Comparison of ENCODE assay signal across 7 mouse cellular contexts in genomic region chr2:25167919-25168664, GRCm38 (mm10). TPM values are rescaled to one million over a fixed set of nuclear protein-coding genes. Genes with fewer than 3 reads are reported as not detected.
A peak's percentile ranks its signal among the peaks of the same experiment; 100 is the strongest.
DNase-seq lines count a peak whose midpoint lies in the region; ATAC-seq and TF ChIP-seq lines count a peak whose summit lies in the region.

No protein-coding gene starts in this region.

- TF ChIP-seq POLR2A in MEL (IDR thresholded peaks at IDR 0.05; ENCODE audit: control insufficient read depth in 1 of 2, insufficient read depth in 1 of 2, low read depth in 1 of 2, low read length in 2 of 2, poor library complexity in 1 of 2), result peak in 1 of 2 experiments; percentile 48; a peak in 1 of 4 replicates
- no peak for TF ChIP-seq POLR2A in liver, adult 2 months (IDR thresholded peaks at IDR 0.05; ENCODE audit: extremely low read depth, insufficient read depth, low read length)
- no peak for TF ChIP-seq POLR2A in thymus, adult 2 months (IDR thresholded peaks at IDR 0.05; ENCODE audit: control insufficient read depth, extremely low read depth, insufficient read depth, low read length, poor library complexity)

- no peak overlapping the region; the same call in 1 of the 2 replicates for H3K27ac ChIP-seq in MEL (ENCODE audit: control insufficient read depth, low read depth, low read length)
- peak overlapping the region; percentile 85 for H3K27ac ChIP-seq in hindbrain, embryonic 12.5 days
- H3K27ac ChIP-seq in liver, adult 2 months (replicated peaks; ENCODE audit: insufficient read depth, low read depth, low read length), result no peak overlapping the region
- H3K27ac ChIP-seq in midbrain, embryonic 15.5 days, result peak overlapping the region; percentile 36
- H3K27ac ChIP-seq in thymus, adult 2 months (ENCODE audit: control insufficient read depth, insufficient read depth, low read length), result no peak overlapping the region

- ATAC-seq in CD4-positive, CD25-positive, alpha-beta regulatory T cell, adult 4 months, result peak; percentile 23
- peak; percentile 56 for ATAC-seq in erythroid progenitor cell, adult 5-6 weeks (replicated peaks; ENCODE audit: low FRiP score, poor library complexity, severe bottlenecking)
- ATAC-seq in hindbrain, embryonic 12.5 days (ENCODE audit: low FRiP score), result peak; percentile 79
- ATAC-seq in midbrain, embryonic 15.5 days (replicated peaks), result peak; percentile 76

- TF ChIP-seq RAD21 in MEL (IDR thresholded peaks at IDR 0.05; ENCODE audit: low read depth, low read length), result no peak

- no peaks in the 10 kb centered on the region; the same call in 1 of the 2 replicates for H3K79me2 ChIP-seq in MEL (ENCODE audit: control insufficient read depth, insufficient read depth, low read length, poor library complexity)
- H3K79me2 ChIP-seq in liver, adult 2 months (ENCODE audit: control insufficient read depth, insufficient read depth, low read length), result no peaks in the 10 kb centered on the region

- H3K4me3 ChIP-seq in MEL (ENCODE audit: control insufficient read depth in 1 of 2, insufficient read depth in 1 of 2, low read depth in 2 of 2, low read length in 2 of 2), result peak overlapping the region; percentile 39 to 78
- peak overlapping the region; percentile 41 for H3K4me3 ChIP-seq in hindbrain, embryonic 12.5 days
- peak overlapping the region; percentile 50; the same call in 1 of the 2 replicates for H3K4me3 ChIP-seq in liver, adult 2 months (ENCODE audit: insufficient read depth, low read depth, low read length)
- peak overlapping the region; percentile 56 for H3K4me3 ChIP-seq in midbrain, embryonic 15.5 days
- peak overlapping the region; percentile 29 for H3K4me3 ChIP-seq in thymus, adult 2 months (ENCODE audit: control insufficient read depth, insufficient read depth, low read length)

- TF ChIP-seq EP300 in MEL (IDR thresholded peaks at IDR 0.05; ENCODE audit: low read depth in 1 of 2, low read length in 2 of 2), result peak in 1 of 2 experiments; percentile 17; a peak in 1 of 4 replicates

- peak; percentile 66 for DNase-seq in MEL (ENCODE audit: low read depth, low spot score)
- no peak for DNase-seq in liver, adult 2 months (ENCODE audit: extremely low read depth, low read depth, low spot score)
- DNase-seq in thymus, adult 2 months, result peak; percentile 34

- peak overlapping the region; percentile 75 for H3K9ac ChIP-seq in MEL (ENCODE audit: control insufficient read depth, low read depth, low read length, poor library complexity, severe bottlenecking)
- peak overlapping the region; percentile 68 for H3K9ac ChIP-seq in hindbrain, embryonic 12.5 days
- peak overlapping the region; percentile 51 for H3K9ac ChIP-seq in liver, adult 2 months (ENCODE audit: low read depth, low read length)
- H3K9ac ChIP-seq in midbrain, embryonic 15.5 days, result peak overlapping the region; percentile 47

- no peaks in the 10 kb centered on the region for H3K9me3 ChIP-seq in MEL (replicated peaks; ENCODE audit: insufficient read depth, low read length)
- H3K9me3 ChIP-seq in hindbrain, embryonic 12.5 days (replicated peaks), result no peaks in the 10 kb centered on the region
- H3K9me3 ChIP-seq in midbrain, embryonic 15.5 days, result no peaks in the 10 kb centered on the region

- no peak for TF ChIP-seq CTCF in MEL (IDR thresholded peaks at IDR 0.05 in 2 of 3, conservative IDR thresholded peaks at IDR 0.05 in 1 of 3; ENCODE audit: control insufficient read depth in 1 of 3, insufficient read depth in 1 of 3, low read depth in 2 of 3, low read length in 3 of 3, poor library complexity in 1 of 3, severe bottlenecking in 1 of 3)
- no peak for TF ChIP-seq CTCF in liver, adult 2 months (IDR thresholded peaks at IDR 0.05; ENCODE audit: low read depth, low read length)
- 0 out of 2 replicates have a peak, but pooled peaks have one; percentile 37 for TF ChIP-seq CTCF in thymus, adult 2 months (IDR thresholded peaks at IDR 0.05; ENCODE audit: borderline replicate concordance, control insufficient read depth, extremely low read depth, insufficient read depth, low read length, poor library complexity)

- H3K4me1 ChIP-seq in MEL (ENCODE audit: control insufficient read depth in 1 of 2, insufficient read depth in 2 of 2, low read length in 2 of 2), result peaks cover 5 to 28% of the 10 kb centered on the region in 2 experiments
- H3K4me1 ChIP-seq in hindbrain, embryonic 12.5 days, result peaks cover 60% of the 10 kb centered on the region
- H3K4me1 ChIP-seq in liver, adult 2 months (ENCODE audit: control insufficient read depth, insufficient read depth, low read length), result no peaks in the 10 kb centered on the region
- H3K4me1 ChIP-seq in midbrain, embryonic 15.5 days, result peaks cover 24% of the 10 kb centered on the region
- peaks cover 34% of the 10 kb centered on the region for H3K4me1 ChIP-seq in thymus, adult 2 months (replicated peaks; ENCODE audit: control insufficient read depth, insufficient read depth, low read length)

- peak overlapping the region; percentile 87 for H3K4me2 ChIP-seq in hindbrain, embryonic 12.5 days (replicated peaks)
- peak overlapping the region; percentile 97 for H3K4me2 ChIP-seq in midbrain, embryonic 15.5 days

- H3K36me3 ChIP-seq in MEL (ENCODE audit: control insufficient read depth in 1 of 2, insufficient read depth in 2 of 2, low read length in 2 of 2), result peaks cover 0 to 10% of the 10 kb centered on the region in 2 experiments; a peak in 2 of 4 replicates
- no peaks in the 10 kb centered on the region for H3K36me3 ChIP-seq in hindbrain, embryonic 12.5 days
- no peaks in the 10 kb centered on the region for H3K36me3 ChIP-seq in liver, adult 2 months (ENCODE audit: control insufficient read depth, insufficient read depth, low read length)
- H3K36me3 ChIP-seq in midbrain, embryonic 15.5 days (replicated peaks), result no peaks in the 10 kb centered on the region
- no peaks in the 10 kb centered on the region for H3K36me3 ChIP-seq in thymus, adult 2 months (ENCODE audit: control insufficient read depth, insufficient read depth, low read length)

- WGBS in hindbrain, embryonic 12.5 days, result 0% methylated on average over 36 of the region's 41 CpGs
- WGBS in liver, adult 2 months, result 8% methylated on average over 33 of the region's 41 CpGs
- WGBS in midbrain, embryonic 15.5 days, result under 1% methylated on average over 33 of the region's 41 CpGs
- 5% methylated on average over 41 of the region's 41 CpGs for WGBS in thymus, adult 2 months

- no peaks in the 10 kb centered on the region for H3K27me3 ChIP-seq in MEL (ENCODE audit: control insufficient read depth in 1 of 2, insufficient read depth in 2 of 2, low read length in 2 of 2)
- no peaks in the 10 kb centered on the region for H3K27me3 ChIP-seq in hindbrain, embryonic 12.5 days
- H3K27me3 ChIP-seq in liver, adult 2 months (ENCODE audit: control insufficient read depth, insufficient read depth, low read length), result no peaks in the 10 kb centered on the region
- H3K27me3 ChIP-seq in midbrain, embryonic 15.5 days (replicated peaks), result no peaks in the 10 kb centered on the region
- H3K27me3 ChIP-seq in thymus, adult 2 months (ENCODE audit: control insufficient read depth, insufficient read depth, low read length), result no peaks in the 10 kb centered on the region

RNA-seq across cellular contexts. Expression of gene Nrarp, which starts 12.5 kb away (rescaled TPM):
- under 1 TPM in 1 of 2 experiments, not detected in 1; 0.28 TPM for polyA plus RNA-seq in CD4-positive, CD25-positive, alpha-beta regulatory T cell, adult 4 months (2017; shearing (Covaris generic))
- 6.3 and 6.5 TPM in 2 replicates for total RNA-seq in MEL (2012; rRNA removed)
- 10 to 100 TPM in 1 of 2 experiments, not detected in 1; 12.3 TPM for polyA plus RNA-seq in MEL (2012; ENCODE audit: insufficient read depth in 1 of 2, insufficient read length in 2 of 2, low read depth in 1 of 2, low replicate concordance in 2 of 2, missing spikeins in 1 of 2)
- total RNA-seq in erythroid progenitor cell, adult 5-6 weeks (2015; ENCODE audit: low replicate concordance), result 0.42 TPM in 1 of 2 replicates, not detected in the other
- total RNA-seq in erythroid progenitor cell, adult 5-6 weeks (2017; ENCODE audit: low replicate concordance), result 0.64 and 3.0 TPM in 2 replicates
- 70.9 and 76.4 TPM in 2 replicates for polyA plus RNA-seq in hindbrain, embryonic 12.5 days (2016; fragmentation: Nextera tagmentation; extraction: Ambion mirVana)
- total RNA-seq in liver, adult 2 months (2014; rRNA removed), result 0.74 and 2.1 TPM in 2 replicates
- 1.5 and 1.6 TPM in 2 replicates for polyA plus RNA-seq in liver, adult 2 months (2012; rRNA removed)
- 15.3 and 18.1 TPM in 2 replicates for polyA plus RNA-seq in midbrain, embryonic 15.5 days (2015; fragmentation: Nextera tagmentation; extraction: Ambion mirVana)
- 13.7 and 16.9 TPM in 2 replicates for polyA plus RNA-seq in thymus, adult 2 months (2012; rRNA removed)

RNA-seq across cellular contexts. Expression of gene Tor4a, which starts 28.6 kb away (rescaled TPM):
- polyA plus RNA-seq in CD4-positive, CD25-positive, alpha-beta regulatory T cell, adult 4 months (2017; shearing (Covaris generic)), result 10 to 100 TPM; 60.5 to 94.3 TPM
- 7.6 and 9.1 TPM in 2 replicates for total RNA-seq in MEL (2012; rRNA removed)
- 10 to 100 TPM in 1 of 2 experiments, not detected in 1; 13.7 TPM for polyA plus RNA-seq in MEL (2012; ENCODE audit: insufficient read depth in 1 of 2, insufficient read length in 2 of 2, low read depth in 1 of 2, low replicate concordance in 2 of 2, missing spikeins in 1 of 2)
- total RNA-seq in erythroid progenitor cell, adult 5-6 weeks (2015; ENCODE audit: low replicate concordance), result 2.9 and 5.4 TPM in 2 replicates
- total RNA-seq in erythroid progenitor cell, adult 5-6 weeks (2017; ENCODE audit: low replicate concordance), result 0.30 and 2.2 TPM in 2 replicates
- 1.8 and 2.4 TPM in 2 replicates for polyA plus RNA-seq in hindbrain, embryonic 12.5 days (2016; fragmentation: Nextera tagmentation; extraction: Ambion mirVana)
- total RNA-seq in liver, adult 2 months (2014; rRNA removed), result 4.6 TPM in 2 replicates
- 4.3 and 7.0 TPM in 2 replicates for polyA plus RNA-seq in liver, adult 2 months (2012; rRNA removed)
- 1.9 and 2.0 TPM in 2 replicates for polyA plus RNA-seq in midbrain, embryonic 15.5 days (2015; fragmentation: Nextera tagmentation; extraction: Ambion mirVana)
- polyA plus RNA-seq in thymus, adult 2 months (2012; rRNA removed), result 90.6 and 94.7 TPM in 2 replicates

RNA-seq across cellular contexts. Expression of gene Nelfb, which starts 43.2 kb away (rescaled TPM):
- polyA plus RNA-seq in CD4-positive, CD25-positive, alpha-beta regulatory T cell, adult 4 months (2017; shearing (Covaris generic)), result 10 to 100 TPM; 48.2 to 55.8 TPM
- total RNA-seq in MEL (2012; rRNA removed), result 62.9 and 63.1 TPM in 2 replicates
- polyA plus RNA-seq in MEL (2012; ENCODE audit: insufficient read depth in 1 of 2, insufficient read length in 2 of 2, low read depth in 1 of 2, low replicate concordance in 2 of 2, missing spikeins in 1 of 2), result 10 to 100 TPM in 1 of 2 experiments, not detected in 1; 83.5 TPM
- 13.0 and 34.4 TPM in 2 replicates for total RNA-seq in erythroid progenitor cell, adult 5-6 weeks (2015; ENCODE audit: low replicate concordance)
- 15.2 and 29.9 TPM in 2 replicates for total RNA-seq in erythroid progenitor cell, adult 5-6 weeks (2017; ENCODE audit: low replicate concordance)
- 107 and 117 TPM in 2 replicates for polyA plus RNA-seq in hindbrain, embryonic 12.5 days (2016; fragmentation: Nextera tagmentation; extraction: Ambion mirVana)
- 18.4 and 19.1 TPM in 2 replicates for total RNA-seq in liver, adult 2 months (2014; rRNA removed)
- polyA plus RNA-seq in liver, adult 2 months (2012; rRNA removed), result 22.4 and 27.5 TPM in 2 replicates
- polyA plus RNA-seq in midbrain, embryonic 15.5 days (2015; fragmentation: Nextera tagmentation; extraction: Ambion mirVana), result 126 and 129 TPM in 2 replicates
- polyA plus RNA-seq in thymus, adult 2 months (2012; rRNA removed), result 105 and 115 TPM in 2 replicates

RNA-seq across cellular contexts. Expression of gene Stpg3, which starts 46.3 kb away (rescaled TPM):
- not detected for polyA plus RNA-seq in CD4-positive, CD25-positive, alpha-beta regulatory T cell, adult 4 months (2017; shearing (Covaris generic))
- not detected in 2 replicates for total RNA-seq in MEL (2012; rRNA removed)
- polyA plus RNA-seq in MEL (2012; ENCODE audit: insufficient read depth in 1 of 2, insufficient read length in 2 of 2, low read depth in 1 of 2, low replicate concordance in 2 of 2, missing spikeins in 1 of 2), result under 1 TPM in 1 of 2 experiments, not detected in 1; 0.07 TPM
- not detected in 2 replicates for total RNA-seq in erythroid progenitor cell, adult 5-6 weeks (2015; ENCODE audit: low replicate concordance)
- total RNA-seq in erythroid progenitor cell, adult 5-6 weeks (2017; ENCODE audit: low replicate concordance), result not detected in 2 replicates
- polyA plus RNA-seq in hindbrain, embryonic 12.5 days (2016; fragmentation: Nextera tagmentation; extraction: Ambion mirVana), result not detected in 2 replicates
- total RNA-seq in liver, adult 2 months (2014; rRNA removed), result not detected in 2 replicates
- not detected in 2 replicates for polyA plus RNA-seq in liver, adult 2 months (2012; rRNA removed)
- polyA plus RNA-seq in midbrain, embryonic 15.5 days (2015; fragmentation: Nextera tagmentation; extraction: Ambion mirVana), result not detected in 2 replicates
- polyA plus RNA-seq in thymus, adult 2 months (2012; rRNA removed), result 0.12 TPM in 1 of 2 replicates, not detected in the other

RNA-seq across cellular contexts. Expression of gene Fam166a, which starts 50.5 kb away (rescaled TPM):
- not detected for polyA plus RNA-seq in CD4-positive, CD25-positive, alpha-beta regulatory T cell, adult 4 months (2017; shearing (Covaris generic))
- 1.1 TPM in 1 of 2 replicates, not detected in the other for total RNA-seq in MEL (2012; rRNA removed)
- 10 to 100 TPM in 1 of 2 experiments, not detected in 1; 15.6 TPM for polyA plus RNA-seq in MEL (2012; ENCODE audit: insufficient read depth in 1 of 2, insufficient read length in 2 of 2, low read depth in 1 of 2, low replicate concordance in 2 of 2, missing spikeins in 1 of 2)
- total RNA-seq in erythroid progenitor cell, adult 5-6 weeks (2015; ENCODE audit: low replicate concordance), result not detected in 2 replicates
- not detected in 2 replicates for total RNA-seq in erythroid progenitor cell, adult 5-6 weeks (2017; ENCODE audit: low replicate concordance)
- 0.19 TPM in 1 of 2 replicates, not detected in the other for polyA plus RNA-seq in hindbrain, embryonic 12.5 days (2016; fragmentation: Nextera tagmentation; extraction: Ambion mirVana)
- total RNA-seq in liver, adult 2 months (2014; rRNA removed), result not detected in 2 replicates
- 0.07 TPM in 1 of 2 replicates, not detected in the other for polyA plus RNA-seq in liver, adult 2 months (2012; rRNA removed)
- polyA plus RNA-seq in midbrain, embryonic 15.5 days (2015; fragmentation: Nextera tagmentation; extraction: Ambion mirVana), result 0.43 and 0.78 TPM in 2 replicates
- polyA plus RNA-seq in thymus, adult 2 months (2012; rRNA removed), result 0.11 and 0.12 TPM in 2 replicates

Comparison
In these comparisons a context has a peak if more than half of its experiments do, and no peak if none do; other contexts are left out.
1. ATAC-seq: peak in every context shown above with its lines; median percentile 79 in hindbrain, embryonic 12.5 days; 76 in midbrain, embryonic 15.5 days; 56 in erythroid progenitor cell, adult 5-6 weeks; 23 in CD4-positive, CD25-positive, alpha-beta regulatory T cell, adult 4 months.
2. H3K27ac ChIP-seq: peak in hindbrain, embryonic 12.5 days (single experiment) and midbrain, embryonic 15.5 days (single experiment); none in MEL (single experiment), liver, adult 2 months (single experiment) and thymus, adult 2 months (single experiment).
3. Peak in every context shown above with its lines, with median percentiles within 50 percentile points of each other: H3K4me3 ChIP-seq and H3K9ac ChIP-seq.